Mouse (Mus musculus) spleen, postnatal 4 days (tissue): ENCODE measurements around the gene Smco3.
"Not testable (repeated sequence)": the region's sequence is repeated elsewhere in the genome, so short reads cannot be mapped to it uniquely, and the experiment has no call there.

ENCODE experiments used
- DNase-seq, 2 experiments: peaks; one replicate each; pipeline ENCODE4 v3.0.0; 2022; ENCODE audit warnings: low spot score in 2 of 2

Smco3 gene

GRCm38 (mm10) chr6:136805409-136805775 lies 29.9 kb downstream of the Smco3 start:
- DNase-seq, result no peak

GRCm38 (mm10) chr6:136804705-136805408 lies 30.4 kb downstream of the Smco3 start:
- DNase-seq, result no peak

- peak; percentile 96 to 99 for DNase-seq
Measured at GRCm38 (mm10) chr6:136803739-136804633, 31.3 kb downstream of the Smco3 start, which contains the start of gene Hist4h4. Hist4h4 (minus strand) TSS chr6:136804415.

GRCm38 (mm10) chr6:136803093-136803738 lies 32.0 kb downstream of the Smco3 start:
- DNase-seq, result no peak

GRCm38 (mm10) chr6:136801274-136801673 lies 34.0 kb downstream of the Smco3 start:
- no peak for DNase-seq

- no peak for DNase-seq
Measured at GRCm38 (mm10) chr6:136800710-136801109, 34.5 kb downstream of the Smco3 start.

GRCm38 (mm10) chr6:136797874-136798693 lies 37.2 kb downstream of the Smco3 start:
- DNase-seq, result not testable (repeated sequence)

- DNase-seq, result no peak
Measured at GRCm38 (mm10) chr6:136795850-136796249, 39.4 kb downstream of the Smco3 start.

GRCm38 (mm10) chr6:136795110-136795509 lies 40.1 kb downstream of the Smco3 start:
- DNase-seq, result no peak

GRCm38 (mm10) chr6:136793831-136794525 lies 41.3 kb downstream of the Smco3 start:
- no peak for DNase-seq

- DNase-seq, result no peak
Measured at GRCm38 (mm10) chr6:136792884-136793758, 42.1 kb downstream of the Smco3 start.

GRCm38 (mm10) chr6:136789391-136789971 lies 45.8 kb downstream of the Smco3 start:
- no peak for DNase-seq

GRCm38 (mm10) chr6:136782761-136783160 lies 52.5 kb downstream of the Smco3 start:
- DNase-seq, result no peak

GRCm38 (mm10) chr6:136782146-136782545 lies 53.1 kb downstream of the Smco3 start:
- no peak for DNase-seq

GRCm38 (mm10) chr6:136781377-136781986 lies 53.8 kb downstream of the Smco3 start, which contains the start of gene Gucy2c:
Gucy2c (minus strand) TSS chr6:136781765.
- DNase-seq, result no peak
